17 mouse cellular contexts compared by ENCODE assay signal in genomic region chr1:89257945-89258344, GRCm38 (mm10).
DNase-seq lines count a peak whose midpoint lies in the region; ATAC-seq and TF ChIP-seq lines count a peak whose summit lies in the region.
"Had no signal": no experiment of that assay in that cellular context is flagged by ENCODE, and none has a peak within 500 bp of the region (broad histone marks: within the 10 kb centered on the region; RNA-seq: fewer than 3 reads in every experiment).

No protein-coding gene starts in this region.

- no peak overlapping the region for H3K9ac ChIP-seq in hindbrain, embryonic 13.5 days
- H3K9ac ChIP-seq in neural tube, embryonic 15.5 days (replicated peaks) = no peak overlapping the region
- H3K9ac ChIP-seq: heart, embryonic 15.5 days had no signal

- whole genome bisulfite sequencing in hindbrain, embryonic 13.5 days = 47% methylated on average over 5 of the region's 5 CpGs
- WGBS in neural tube, embryonic 15.5 days = 46% methylated on average over 5 of the region's 5 CpGs

- 0 out of 2 replicates have a peak, but pooled peaks have one; percentile 6 for TF ChIP-seq CTCF in layer of hippocampus, adult 2 months (conservative IDR thresholded peaks at IDR 0.05)

- ATAC-seq in hindbrain, embryonic 13.5 days (ENCODE audit: low FRiP score) = peak; percentile 66; the same call in 1 of the 2 replicates
- ATAC-seq in neural tube, embryonic 15.5 days (ENCODE audit: low FRiP score) = peak; percentile 50; the same call in 1 of the 2 replicates
- no peak for ATAC-seq in CD4-positive, CD25-positive, alpha-beta regulatory T cell, adult 4 months

- peaks cover 3% of the 10 kb centered on the region; the same call in 1 of the 2 replicates for H3K27me3 ChIP-seq in hindbrain, embryonic 13.5 days
- H3K27me3 ChIP-seq in neural tube, embryonic 15.5 days (replicated peaks) = no peaks in the 10 kb centered on the region
- H3K27me3 ChIP-seq: heart, embryonic 15.5 days had no signal

- DNase-seq in layer of hippocampus, adult 2 months (ENCODE audit: low spot score in 2 of 2) = peak in 1 of 2 experiments; percentile 34
- no peak for DNase-seq in layer of hippocampus, postnatal 25 days (ENCODE audit: extremely low spot score in 1 of 2, low spot score in 1 of 2)
- peak; percentile 27 for DNase-seq in retina, postnatal 1 day
- DNase-seq in retina, embryonic 14.5 days (ENCODE audit: low spot score) = no peak
- DNase-seq: adrenal gland, postnatal 25 days; cerebellum, adult 9-11 months; gastrocnemius, postnatal 10 days; heart, adult 2 months; kidney, adult 11 months; kidney, postnatal 10 days; liver; lung, adult 2 months; lung, postnatal 36 days had no signal

- peak overlapping the region; percentile 32; the same call in 1 of the 2 replicates for H3K27ac ChIP-seq in layer of hippocampus, adult 2 months
- no peak overlapping the region for H3K27ac ChIP-seq in hindbrain, embryonic 13.5 days
- no peak overlapping the region for H3K27ac ChIP-seq in neural tube, embryonic 15.5 days (replicated peaks)
- H3K27ac ChIP-seq: heart, adult 2 months; heart, embryonic 15.5 days had no signal

- no peak overlapping the region for H3K4me2 ChIP-seq in hindbrain, embryonic 13.5 days
- no peak overlapping the region for H3K4me2 ChIP-seq in neural tube, embryonic 15.5 days
- H3K4me2 ChIP-seq: heart, embryonic 15.5 days had no signal

- H3K9me3 ChIP-seq in hindbrain, embryonic 13.5 days = no peaks in the 10 kb centered on the region
- H3K9me3 ChIP-seq in neural tube, embryonic 15.5 days (replicated peaks) = no peaks in the 10 kb centered on the region
- H3K9me3 ChIP-seq: heart, embryonic 15.5 days had no signal

- H3K4me1 ChIP-seq in hindbrain, embryonic 13.5 days (replicated peaks) = peaks cover 9% of the 10 kb centered on the region
- H3K4me1 ChIP-seq in neural tube, embryonic 15.5 days = peaks cover 6% of the 10 kb centered on the region; the same call in 1 of the 2 replicates
- H3K4me1 ChIP-seq: heart, embryonic 15.5 days had no signal

- no peak overlapping the region for H3K4me3 ChIP-seq in layer of hippocampus, adult 2 months
- H3K4me3 ChIP-seq in hindbrain, embryonic 13.5 days = no peak overlapping the region
- no peak overlapping the region for H3K4me3 ChIP-seq in neural tube, embryonic 15.5 days (replicated peaks)
- H3K4me3 ChIP-seq: heart, adult 2 months; heart, embryonic 15.5 days had no signal

- no peaks in the 10 kb centered on the region for H3K36me3 ChIP-seq in hindbrain, embryonic 13.5 days
- H3K36me3 ChIP-seq in neural tube, embryonic 15.5 days = no peaks in the 10 kb centered on the region
- H3K36me3 ChIP-seq: heart, embryonic 15.5 days had no signal
